12 mouse cellular contexts compared by ENCODE assay signal in the genomic region with DNA sequence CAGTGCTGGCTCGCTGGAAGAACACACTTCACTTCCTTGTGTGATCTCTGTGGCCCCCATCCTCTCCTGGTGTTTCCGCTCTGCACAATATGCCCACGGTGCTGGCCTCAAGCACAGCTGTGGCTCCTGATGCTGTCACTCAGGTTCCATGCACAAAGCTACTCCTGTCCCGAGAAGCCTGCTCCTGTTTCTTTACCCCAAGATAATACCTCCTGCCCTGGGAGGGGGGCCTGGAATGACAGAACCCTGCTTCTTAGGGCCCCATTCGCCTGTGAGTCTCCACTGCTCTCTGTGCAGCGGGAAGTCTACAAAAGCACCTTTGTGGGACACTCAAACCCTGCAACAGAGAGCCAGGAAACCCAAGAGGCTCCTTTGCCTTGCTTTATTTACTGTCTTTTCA.
DNase-seq lines count a peak whose midpoint lies in the region; ATAC-seq and TF ChIP-seq lines count a peak whose summit lies in the region.
"Had no signal": no experiment of that assay in that cellular context is flagged by ENCODE, and none has a peak within 500 bp of the region (broad histone marks: within the 10 kb centered on the region; RNA-seq: fewer than 3 reads in every experiment).

No protein-coding gene starts in this region.

- no peak for DNase-seq in midbrain, embryonic 10.5 days (ENCODE audit: low spot score)
- DNase-seq in forebrain, embryonic 10.5 days (ENCODE audit: extremely low spot score, low spot score) = no peak
- DNase-seq in layer of hippocampus, postnatal 14 days (ENCODE audit: low spot score in 2 of 2) = no peak
- no peak for DNase-seq in liver, postnatal 0 days
- DNase-seq: cerebellum, adult 11-12 months; left cerebral cortex, postnatal 4 days had no signal

- peaks cover 42% of the 10 kb centered on the region for H3K4me1 ChIP-seq in midbrain, embryonic 10.5 days
- peaks cover 38% of the 10 kb centered on the region for H3K4me1 ChIP-seq in midbrain, embryonic 16.5 days (ENCODE audit: control insufficient read depth, insufficient read depth, low read length)
- peaks cover 78% of the 10 kb centered on the region for H3K4me1 ChIP-seq in forebrain, embryonic 10.5 days
- peaks cover 65% of the 10 kb centered on the region for H3K4me1 ChIP-seq in hindbrain, embryonic 15.5 days (replicated peaks)
- peaks cover 86% of the 10 kb centered on the region for H3K4me1 ChIP-seq in neural tube, embryonic 13.5 days (replicated peaks)
- H3K4me1 ChIP-seq in liver, postnatal 0 days (ENCODE audit: insufficient read depth) = peaks cover 15% of the 10 kb centered on the region

- no peak for TF ChIP-seq CTCF in liver, postnatal 0 days (IDR thresholded peaks at IDR 0.05; ENCODE audit: low read depth)

- no peak overlapping the region for H3K4me2 ChIP-seq in midbrain, embryonic 16.5 days (ENCODE audit: low read length)
- H3K4me2 ChIP-seq in hindbrain, embryonic 15.5 days = no peak overlapping the region
- H3K4me2 ChIP-seq in neural tube, embryonic 13.5 days = no peak overlapping the region
- H3K4me2 ChIP-seq in liver, postnatal 0 days (ENCODE audit: low read depth, low read length) = no peak overlapping the region

- H3K9ac ChIP-seq in midbrain, embryonic 16.5 days (ENCODE audit: low read depth, low read length) = no peak overlapping the region
- no peak overlapping the region; the same call in 1 of the 2 replicates for H3K9ac ChIP-seq in hindbrain, embryonic 15.5 days
- H3K9ac ChIP-seq in neural tube, embryonic 13.5 days = peak overlapping the region; percentile 52; the same call in 1 of the 2 replicates
- no peak overlapping the region for H3K9ac ChIP-seq in liver, postnatal 0 days (replicated peaks)

- H3K9me3 ChIP-seq in midbrain, embryonic 10.5 days (replicated peaks) = no peaks in the 10 kb centered on the region
- H3K9me3 ChIP-seq in midbrain, embryonic 16.5 days (replicated peaks; ENCODE audit: control insufficient read depth, low read length, poor library complexity, severe bottlenecking) = no peaks in the 10 kb centered on the region
- H3K9me3 ChIP-seq in forebrain, embryonic 10.5 days = no peaks in the 10 kb centered on the region
- H3K9me3 ChIP-seq in hindbrain, embryonic 15.5 days = no peaks in the 10 kb centered on the region
- no peaks in the 10 kb centered on the region for H3K9me3 ChIP-seq in neural tube, embryonic 13.5 days
- no peaks in the 10 kb centered on the region for H3K9me3 ChIP-seq in liver, postnatal 0 days (ENCODE audit: low read length)

- no peak overlapping the region for H3K4me3 ChIP-seq in midbrain, embryonic 10.5 days
- no peak overlapping the region for H3K4me3 ChIP-seq in midbrain, embryonic 16.5 days (ENCODE audit: low read depth, low read length)
- H3K4me3 ChIP-seq in forebrain, embryonic 10.5 days = no peak overlapping the region
- H3K4me3 ChIP-seq in hindbrain, embryonic 15.5 days = no peak overlapping the region
- no peak overlapping the region for H3K4me3 ChIP-seq in neural tube, embryonic 13.5 days
- H3K4me3 ChIP-seq in liver, postnatal 0 days (ENCODE audit: low read depth, low read length) = no peak overlapping the region

- WGBS in midbrain, embryonic 10.5 days = 58% methylated on average over 6 of the region's 6 CpGs
- 51% methylated on average over 6 of the region's 6 CpGs for WGBS in midbrain, embryonic 16.5 days
- WGBS in forebrain, embryonic 10.5 days = 47% methylated on average over 6 of the region's 6 CpGs
- WGBS in hindbrain, embryonic 15.5 days = 43% methylated on average over 6 of the region's 6 CpGs
- 41% methylated on average over 6 of the region's 6 CpGs for WGBS in neural tube, embryonic 13.5 days
- WGBS in liver, postnatal 0 days (ENCODE audit: insufficient replicate concordance) = 68% methylated on average over 6 of the region's 6 CpGs

- H3K27me3 ChIP-seq in midbrain, embryonic 10.5 days (ENCODE audit: low read depth, poor library complexity, severe bottlenecking) = no peaks in the 10 kb centered on the region
- H3K27me3 ChIP-seq in midbrain, embryonic 16.5 days (ENCODE audit: control insufficient read depth, insufficient read depth, low read depth, low read length) = no peaks in the 10 kb centered on the region
- H3K27me3 ChIP-seq in forebrain, embryonic 10.5 days (ENCODE audit: poor library complexity, severe bottlenecking) = no peaks in the 10 kb centered on the region
- no peaks in the 10 kb centered on the region for H3K27me3 ChIP-seq in hindbrain, embryonic 15.5 days
- no peaks in the 10 kb centered on the region for H3K27me3 ChIP-seq in neural tube, embryonic 13.5 days
- H3K27me3 ChIP-seq in liver, postnatal 0 days (ENCODE audit: insufficient read depth, low read length) = no peaks in the 10 kb centered on the region

- no peak for ATAC-seq in midbrain, embryonic 16.5 days
- 0 out of 2 replicates have a peak, but pooled peaks have one; percentile 2 for ATAC-seq in hindbrain, embryonic 15.5 days (ENCODE audit: low FRiP score, low read depth)
- ATAC-seq in neural tube, embryonic 13.5 days (ENCODE audit: low read depth) = no peak
- ATAC-seq in liver, postnatal 0 days = no peak

- peak overlapping the region; percentile 61 for H3K27ac ChIP-seq in midbrain, embryonic 10.5 days (replicated peaks)
- no peak overlapping the region; the same call in 1 of the 2 replicates for H3K27ac ChIP-seq in midbrain, embryonic 16.5 days (ENCODE audit: low read length)
- H3K27ac ChIP-seq in forebrain, embryonic 10.5 days = peak overlapping the region; percentile 75
- H3K27ac ChIP-seq in hindbrain, embryonic 15.5 days (replicated peaks) = peak overlapping the region; percentile 72
- H3K27ac ChIP-seq in neural tube, embryonic 13.5 days (replicated peaks) = peak overlapping the region; percentile 80
- H3K27ac ChIP-seq in liver, postnatal 0 days (ENCODE audit: low read depth) = no peak overlapping the region
- H3K27ac ChIP-seq: kidney, postnatal 0 days; macrophage had no signal

- peaks cover 22% of the 10 kb centered on the region for H3K36me3 ChIP-seq in midbrain, embryonic 10.5 days
- H3K36me3 ChIP-seq in midbrain, embryonic 16.5 days (ENCODE audit: control insufficient read depth, insufficient read depth, low read length) = 0 out of 2 replicates have a peak, but pooled peaks cover 2% of the 10 kb centered on the region
- H3K36me3 ChIP-seq in forebrain, embryonic 10.5 days (replicated peaks) = peaks cover 27% of the 10 kb centered on the region
- no peaks in the 10 kb centered on the region for H3K36me3 ChIP-seq in hindbrain, embryonic 15.5 days
- H3K36me3 ChIP-seq in neural tube, embryonic 13.5 days = peaks cover 4% of the 10 kb centered on the region; the same call in 1 of the 2 replicates
- H3K36me3 ChIP-seq in liver, postnatal 0 days (replicated peaks; ENCODE audit: insufficient read depth, low read length) = no peaks in the 10 kb centered on the region; the same call in 1 of the 2 replicates
- H3K36me3 ChIP-seq: G1E had no signal

- TF ChIP-seq EP300 in liver, postnatal 0 days (IDR thresholded peaks at IDR 0.05; ENCODE audit: low read depth) = no peak

Comparison
In these comparisons a context has a peak if more than half of its experiments do, and no peak if none do; other contexts are left out.
1. H3K27ac ChIP-seq: peak in midbrain, embryonic 10.5 days (single experiment), forebrain, embryonic 10.5 days (single experiment), hindbrain, embryonic 15.5 days (single experiment) and neural tube, embryonic 13.5 days (single experiment); none in midbrain, embryonic 16.5 days (single experiment) and liver, postnatal 0 days (single experiment).